Mouse (Mus musculus) myocyte (in vitro differentiated cells): ENCODE results near the gene Sh2d7. TPM values are rescaled to one million over a fixed set of nuclear protein-coding genes. Genes with fewer than 3 reads are reported as not detected.

Experiments used
- H3K27me3 ChIP-seq: one replicate; pipeline ENCODE4 v1.6.1; 2011; ENCODE audit not compliant: control insufficient read depth, insufficient read depth, insufficient read length
- H3K36me3 ChIP-seq: one replicate; pipeline ENCODE4 v1.6.1; 2011; ENCODE audit not compliant: control insufficient read depth, insufficient read depth
- H3K4me2 ChIP-seq: one replicate; pipeline ENCODE4 v1.6.1; 2011; ENCODE audit warnings: low read depth, control low read depth
- H3K4me3 ChIP-seq: one replicate; pipeline ENCODE4 v1.5.1; 2011; ENCODE audit warnings: mild to moderate bottlenecking, control low read depth, moderate library complexity
- H3K79me2 ChIP-seq: one replicate; pipeline ENCODE4 v1.6.1; 2011; ENCODE audit not compliant: control insufficient read depth, insufficient read depth
- H3ac ChIP-seq: one replicate; pipeline ENCODE4 v1.6.1; 2011; ENCODE audit not compliant: control insufficient read depth, insufficient read length
- CEBPB ChIP-seq: IDR thresholded peaks from 2 replicates; pipeline ENCODE4 v1.6.1; 2011; ENCODE audit warnings: mild to moderate bottlenecking, moderate library complexity; ENCODE audit not compliant: poor library complexity, insufficient read depth, severe bottlenecking
- E2F4 ChIP-seq: IDR thresholded peaks from one replicate; pipeline ENCODE4 v1.6.1; 2011; ENCODE audit warnings: mild to moderate bottlenecking, control low read depth, moderate library complexity; ENCODE audit not compliant: insufficient read depth
- MAX ChIP-seq: IDR thresholded peaks from one replicate; pipeline ENCODE4 v1.6.1; 2011; ENCODE audit warnings: low read depth, mild to moderate bottlenecking, control low read depth
- MYOD1 ChIP-seq, 3 experiments: IDR thresholded peaks; one replicate each; pipeline ENCODE4 v1.6.1; 2011; ENCODE audit warnings: control low read depth in 2 of 3, low read depth in 2 of 3, mild to moderate bottlenecking in 2 of 3, moderate library complexity in 1 of 3; ENCODE audit not compliant: insufficient read length in 2 of 3, control insufficient read depth in 1 of 3
- MYOG ChIP-seq, 3 experiments: IDR thresholded peaks; one replicate each; pipeline ENCODE4 v1.6.1; 2011; ENCODE audit warnings: control low read depth in 2 of 3, low read depth in 2 of 3, mild to moderate bottlenecking in 2 of 3; ENCODE audit not compliant: insufficient read length in 2 of 3, control insufficient read depth in 1 of 3, insufficient read depth in 1 of 3
- POLR2A ChIP-seq: IDR thresholded peaks from one replicate; pipeline ENCODE4 v1.6.1; 2011; ENCODE audit warnings: low read depth, mild to moderate bottlenecking, control low read depth, moderate library complexity; ENCODE audit not compliant: insufficient read length
- POLR2AphosphoS2 ChIP-seq: IDR thresholded peaks from one replicate; pipeline ENCODE4 v1.6.1; 2011; ENCODE audit warnings: low read depth, control low read depth; ENCODE audit not compliant: insufficient read length
- REST ChIP-seq: IDR thresholded peaks from one replicate; pipeline ENCODE4 v1.6.1; 2011; ENCODE audit warnings: mild to moderate bottlenecking, control low read depth, moderate library complexity; ENCODE audit not compliant: insufficient read depth, insufficient read length
- SRF ChIP-seq: IDR thresholded peaks from one replicate; pipeline ENCODE4 v1.6.1; 2011; ENCODE audit warnings: low read depth; ENCODE audit not compliant: control insufficient read depth, insufficient read length
- TCF12 ChIP-seq: IDR thresholded peaks from one replicate; pipeline ENCODE4 v1.6.1; 2011; ENCODE audit warnings: mild to moderate bottlenecking, control low read depth; ENCODE audit not compliant: poor library complexity, insufficient read depth, severe bottlenecking
- TCF3 ChIP-seq: IDR thresholded peaks from one replicate; pipeline ENCODE4 v1.6.1; 2011; ENCODE audit warnings: low read depth, control low read depth; ENCODE audit not compliant: insufficient read length
- USF1 ChIP-seq: IDR thresholded peaks from one replicate; pipeline ENCODE4 v1.6.1; 2011; ENCODE audit warnings: low read depth, mild to moderate bottlenecking, control low read depth, moderate library complexity
- polyA plus RNA-seq: library from polyadenylated mRNA; unstranded; fragments of >200 nt; fragmentation: generic; extraction: Trizol; gene quantifications from one replicate; pipeline ENCODE4 v1.2.1, GENCODE M21; 2012; ENCODE audit warnings: missing spikeins

The Sh2d7 gene
- polyA plus RNA-seq, 1 experiment = not detected

- TF ChIP-seq E2F4 = no peak
- TF ChIP-seq SRF = no peak
- no peak for TF ChIP-seq MYOD1 (IDR thresholded peaks at IDR 0.05; ENCODE audit: control insufficient read depth in 1 of 3, insufficient read length in 2 of 3, low read depth in 2 of 3)
- no peak for TF ChIP-seq CEBPB
- TF ChIP-seq TCF3 = no peak
- no peak for TF ChIP-seq REST
- TF ChIP-seq POLR2A = no peak
- TF ChIP-seq MYOG (IDR thresholded peaks at IDR 0.05; ENCODE audit: control insufficient read depth in 1 of 3, insufficient read depth in 1 of 3, insufficient read length in 2 of 3, low read depth in 2 of 3) = no peak
- no peak for TF ChIP-seq MAX
- TF ChIP-seq USF1 = no peak
- no peak for TF ChIP-seq POLR2AphosphoS2
- TF ChIP-seq TCF12 = no peak
Observed at GRCm38 (mm10) chr9:54549433-54549832, 10.6 kb downstream of the Sh2d7 start.

GRCm38 (mm10) chr9:54552409-54552808 is 13.6 kb downstream of the Sh2d7 start:
- H3K4me2 ChIP-seq = no peak overlapping the region
- no peaks in the 10 kb centered on the region for H3K36me3 ChIP-seq
- H3ac ChIP-seq = no peak overlapping the region
- no peak for TF ChIP-seq SRF
- no peak for TF ChIP-seq TCF3
- TF ChIP-seq TCF12 = no peak
- no peak for TF ChIP-seq E2F4
- TF ChIP-seq MAX = no peak
- no peak for TF ChIP-seq CEBPB
- no peak for TF ChIP-seq MYOG (IDR thresholded peaks at IDR 0.05; ENCODE audit: control insufficient read depth in 1 of 3, insufficient read depth in 1 of 3, insufficient read length in 2 of 3, low read depth in 2 of 3)
- TF ChIP-seq POLR2AphosphoS2 = no peak
- no peak for TF ChIP-seq USF1
- no peak for TF ChIP-seq POLR2A
- TF ChIP-seq MYOD1 (IDR thresholded peaks at IDR 0.05; ENCODE audit: control insufficient read depth in 1 of 3, insufficient read length in 2 of 3, low read depth in 2 of 3) = no peak
- no peak for TF ChIP-seq REST
- H3K4me3 ChIP-seq = no peak overlapping the region
- peaks cover 6% of the 10 kb centered on the region for H3K27me3 ChIP-seq
- no peaks in the 10 kb centered on the region for H3K79me2 ChIP-seq

More at GRCm38 (mm10) chr9:54549433-54549832, 10.6 kb downstream of the Sh2d7 start:
- no peaks in the 10 kb centered on the region for H3K27me3 ChIP-seq
- no peaks in the 10 kb centered on the region for H3K36me3 ChIP-seq
- no peak overlapping the region for H3ac ChIP-seq
- H3K4me3 ChIP-seq = no peak overlapping the region
- no peak overlapping the region for H3K4me2 ChIP-seq
- no peaks in the 10 kb centered on the region for H3K79me2 ChIP-seq

GRCm38 (mm10) chr9:54555044-54555443 is 16.3 kb downstream of the Sh2d7 start:
- H3K79me2 ChIP-seq = no peaks in the 10 kb centered on the region

DNA sequence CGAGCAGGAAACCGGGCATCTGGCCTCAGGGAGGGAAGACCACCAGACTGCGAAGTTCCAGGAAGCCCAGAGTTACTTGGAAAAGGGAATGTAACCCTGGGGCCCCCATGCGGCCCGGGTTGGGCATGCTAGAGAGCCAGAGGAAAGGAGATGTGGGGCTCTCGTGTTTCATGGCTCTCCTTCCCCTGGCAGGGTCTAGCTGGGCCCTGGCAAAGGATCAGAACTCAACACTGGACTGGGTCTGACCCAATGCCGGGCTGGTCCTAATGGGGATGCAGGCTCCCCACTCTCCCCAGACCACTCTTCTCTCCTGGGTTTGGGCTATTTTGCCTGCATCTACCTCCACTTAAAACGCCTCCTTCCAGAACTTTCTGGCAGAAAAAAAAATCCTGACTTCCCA is 19.9 kb downstream of the Sh2d7 start:
- no peak overlapping the region for H3K4me3 ChIP-seq
- peaks cover 12% of the 10 kb centered on the region for H3K27me3 ChIP-seq
- H3ac ChIP-seq = no peak overlapping the region
- no peaks in the 10 kb centered on the region for H3K79me2 ChIP-seq
- H3K4me2 ChIP-seq = no peak overlapping the region
- no peaks in the 10 kb centered on the region for H3K36me3 ChIP-seq
- no peak for TF ChIP-seq MYOD1 (IDR thresholded peaks at IDR 0.05; ENCODE audit: control insufficient read depth in 1 of 3, insufficient read length in 2 of 3, low read depth in 2 of 3)
- TF ChIP-seq REST = no peak
- no peak for TF ChIP-seq MYOG (IDR thresholded peaks at IDR 0.05; ENCODE audit: control insufficient read depth in 1 of 3, insufficient read depth in 1 of 3, insufficient read length in 2 of 3, low read depth in 2 of 3)
- no peak for TF ChIP-seq MAX
- no peak for TF ChIP-seq POLR2AphosphoS2
- no peak for TF ChIP-seq POLR2A
- no peak for TF ChIP-seq TCF3
- TF ChIP-seq E2F4 = no peak

More at GRCm38 (mm10) chr9:54555044-54555443, 16.3 kb downstream of the Sh2d7 start:
- Histone ChIP-seq H3K4me3 (no peak overlapping the region), H3ac (no peak overlapping the region), H3K36me3 (no peaks in the 10 kb centered on the region), H3K4me2 (no peak overlapping the region), H3K27me3 (peaks cover 6% of the 10 kb centered on the region)
- TF ChIP-seq CEBPB (no peak), MYOG (IDR thresholded peaks at IDR 0.05; ENCODE audit: control insufficient read depth in 1 of 3, insufficient read depth in 1 of 3, insufficient read length in 2 of 3, low read depth in 2 of 3) (no peak), TCF12 (no peak), MYOD1 (IDR thresholded peaks at IDR 0.05; ENCODE audit: control insufficient read depth in 1 of 3, insufficient read length in 2 of 3, low read depth in 2 of 3) (no peak), E2F4 (no peak), REST (no peak), TCF3 (no peak), POLR2AphosphoS2 (no peak), POLR2A (no peak), SRF (no peak)
